Mouse (Mus musculus): ENCODE measurements around the gene Mbtps2. TPM values are rescaled to one million over a fixed set of nuclear protein-coding genes. Genes with fewer than 3 reads are reported as not detected.

Gene Mbtps2
- polyA plus RNA-seq (2014; fragmentation: Nextera tagmentation; extraction: Ambion mirVana) = 27.9 and 30.6 TPM in 2 replicates

- H3K4me3 ChIP-seq (ENCODE audit: low read depth, low read length) = peak within 1 kb of the TSS; percentile 53
- H3K9me3 ChIP-seq (replicated peaks; ENCODE audit: control insufficient read depth, low read length) = no peaks in the 10 kb centered on the region
- H3K27ac ChIP-seq (ENCODE audit: low read depth, low read length) = peak within 1 kb of the TSS; percentile 91
- DNase-seq (ENCODE audit: low spot score) (peak; percentile 71), ATAC-seq (peak; percentile 87)
- H3K4me2 ChIP-seq (ENCODE audit: low read length) = peak within 1 kb of the TSS; percentile 55
- no peaks in the 10 kb centered on the region for H3K4me1 ChIP-seq (ENCODE audit: control insufficient read depth, insufficient read depth, low read length)
- H3K36me3 ChIP-seq (ENCODE audit: control insufficient read depth, insufficient read depth, low read length) = no peaks in the 10 kb centered on the region
- 29% methylated on average over 73 of the region's 74 CpGs for WGBS
- H3K27me3 ChIP-seq (replicated peaks; ENCODE audit: control insufficient read depth, insufficient read depth, low read length) = no peaks in the 10 kb centered on the region
- H3K9ac ChIP-seq (ENCODE audit: low read length) = peak within 1 kb of the TSS; percentile 85
Measured at GRCm38 (mm10) chrX:157598186-157598996, at the start of gene Mbtps2. Gene Mbtps2, minus strand, starts transcription at chrX:157598715.

- ATAC-seq (no peak), DNase-seq (ENCODE audit: low spot score) (no peak)
- Histone ChIP-seq H3K4me3 (ENCODE audit: low read depth, low read length) (no peak overlapping the region), H3K27ac (ENCODE audit: low read depth, low read length) (no peak overlapping the region), H3K4me1 (ENCODE audit: control insufficient read depth, insufficient read depth, low read length) (no peaks in the 10 kb centered on the region), H3K9ac (ENCODE audit: low read length) (no peak overlapping the region), H3K4me2 (ENCODE audit: low read length) (no peak overlapping the region), H3K27me3 (replicated peaks; ENCODE audit: control insufficient read depth, insufficient read depth, low read length) (no peaks in the 10 kb centered on the region), H3K36me3 (ENCODE audit: control insufficient read depth, insufficient read depth, low read length) (no peaks in the 10 kb centered on the region), H3K9me3 (replicated peaks; ENCODE audit: control insufficient read depth, low read length) (no peaks in the 10 kb centered on the region)
- 84% methylated on average over 1 of the region's 1 CpGs for WGBS
Measured at GRCm38 (mm10) chrX:157646399-157646798, 47.9 kb upstream of the Mbtps2 start.

GRCm38 (mm10) chrX:157644700-157645099 is 46.2 kb upstream of the Mbtps2 start:
- DNase-seq (ENCODE audit: low spot score) (no peak), ATAC-seq (0 out of 2 replicates have a peak, but pooled peaks have one; percentile 5)
- Histone ChIP-seq H3K27me3 (replicated peaks; ENCODE audit: control insufficient read depth, insufficient read depth, low read length) (no peaks in the 10 kb centered on the region), H3K9me3 (replicated peaks; ENCODE audit: control insufficient read depth, low read length) (no peaks in the 10 kb centered on the region), H3K4me2 (ENCODE audit: low read length) (no peak overlapping the region), H3K4me3 (ENCODE audit: low read depth, low read length) (no peak overlapping the region), H3K9ac (ENCODE audit: low read length) (no peak overlapping the region), H3K4me1 (ENCODE audit: control insufficient read depth, insufficient read depth, low read length) (no peaks in the 10 kb centered on the region), H3K36me3 (ENCODE audit: control insufficient read depth, insufficient read depth, low read length) (no peaks in the 10 kb centered on the region), H3K27ac (ENCODE audit: low read depth, low read length) (no peak overlapping the region)
- WGBS = 78% methylated on average over 4 of the region's 4 CpGs

- Histone ChIP-seq H3K27me3 (replicated peaks; ENCODE audit: control insufficient read depth, insufficient read depth, low read length) (no peaks in the 10 kb centered on the region), H3K4me1 (ENCODE audit: control insufficient read depth, insufficient read depth, low read length) (no peaks in the 10 kb centered on the region), H3K36me3 (ENCODE audit: control insufficient read depth, insufficient read depth, low read length) (no peaks in the 10 kb centered on the region), H3K9me3 (replicated peaks; ENCODE audit: control insufficient read depth, low read length) (no peaks in the 10 kb centered on the region), H3K4me2 (ENCODE audit: low read length) (no peak overlapping the region), H3K4me3 (ENCODE audit: low read depth, low read length) (no peak overlapping the region), H3K27ac (ENCODE audit: low read depth, low read length) (no peak overlapping the region), H3K9ac (ENCODE audit: low read length) (no peak overlapping the region)
- 31% methylated on average over 3 of the region's 3 CpGs for WGBS
- peak; percentile 51 for DNase-seq (ENCODE audit: low spot score)
- ATAC-seq = 0 out of 2 replicates have a peak, but pooled peaks have one; percentile 62
Measured at GRCm38 (mm10) chrX:157644300-157644699, 45.8 kb upstream of the Mbtps2 start.

GRCm38 (mm10) chrX:157642856-157643255 is 44.3 kb upstream of the Mbtps2 start:
- H3K9me3 ChIP-seq (replicated peaks; ENCODE audit: control insufficient read depth, low read length) = no peaks in the 10 kb centered on the region
- H3K4me1 ChIP-seq (ENCODE audit: control insufficient read depth, insufficient read depth, low read length) = no peaks in the 10 kb centered on the region
- no peak overlapping the region for H3K4me2 ChIP-seq (ENCODE audit: low read length)
- ATAC-seq = peak; percentile 46; the same call in 1 of the 2 replicates
- no peak overlapping the region for H3K9ac ChIP-seq (ENCODE audit: low read length)
- H3K4me3 ChIP-seq (ENCODE audit: low read depth, low read length) = no peak overlapping the region
- no peaks in the 10 kb centered on the region for H3K36me3 ChIP-seq (ENCODE audit: control insufficient read depth, insufficient read depth, low read length)
- no peak overlapping the region for H3K27ac ChIP-seq (ENCODE audit: low read depth, low read length)
- H3K27me3 ChIP-seq (replicated peaks; ENCODE audit: control insufficient read depth, insufficient read depth, low read length) = no peaks in the 10 kb centered on the region
- DNase-seq (ENCODE audit: low spot score) = peak; percentile 28
- 46% methylated on average over 5 of the region's 5 CpGs for WGBS

GRCm38 (mm10) chrX:157637253-157637652 is 38.7 kb upstream of the Mbtps2 start:
- no peak for DNase-seq (ENCODE audit: low spot score)
- ATAC-seq = no peak
- Histone ChIP-seq H3K9ac (ENCODE audit: low read length) (no peak overlapping the region), H3K9me3 (replicated peaks; ENCODE audit: control insufficient read depth, low read length) (no peaks in the 10 kb centered on the region), H3K27ac (ENCODE audit: low read depth, low read length) (no peak overlapping the region), H3K27me3 (replicated peaks; ENCODE audit: control insufficient read depth, insufficient read depth, low read length) (no peaks in the 10 kb centered on the region), H3K4me2 (ENCODE audit: low read length) (no peak overlapping the region), H3K4me1 (ENCODE audit: control insufficient read depth, insufficient read depth, low read length) (no peaks in the 10 kb centered on the region), H3K4me3 (ENCODE audit: low read depth, low read length) (no peak overlapping the region), H3K36me3 (ENCODE audit: control insufficient read depth, insufficient read depth, low read length) (no peaks in the 10 kb centered on the region)
- WGBS = 47% methylated on average over 1 of the region's 1 CpGs

GRCm38 (mm10) chrX:157633676-157634414 is 35.3 kb upstream of the Mbtps2 start:
- Histone ChIP-seq H3K4me1 (ENCODE audit: control insufficient read depth, insufficient read depth, low read length) (no peaks in the 10 kb centered on the region), H3K36me3 (ENCODE audit: control insufficient read depth, insufficient read depth, low read length) (no peaks in the 10 kb centered on the region), H3K27me3 (replicated peaks; ENCODE audit: control insufficient read depth, insufficient read depth, low read length) (no peaks in the 10 kb centered on the region), H3K27ac (ENCODE audit: low read depth, low read length) (no peak overlapping the region), H3K4me3 (ENCODE audit: low read depth, low read length) (no peak overlapping the region), H3K4me2 (ENCODE audit: low read length) (no peak overlapping the region), H3K9me3 (replicated peaks; ENCODE audit: control insufficient read depth, low read length) (no peaks in the 10 kb centered on the region), H3K9ac (ENCODE audit: low read length) (no peak overlapping the region)
- peak; percentile 62 for ATAC-seq
- 27% methylated on average over 3 of the region's 3 CpGs for WGBS
- DNase-seq (ENCODE audit: low spot score) = peak; percentile 30

- Histone ChIP-seq H3K36me3 (ENCODE audit: control insufficient read depth, insufficient read depth, low read length) (no peaks in the 10 kb centered on the region), H3K27ac (ENCODE audit: low read depth, low read length) (no peak overlapping the region), H3K9me3 (replicated peaks; ENCODE audit: control insufficient read depth, low read length) (no peaks in the 10 kb centered on the region), H3K4me1 (ENCODE audit: control insufficient read depth, insufficient read depth, low read length) (no peaks in the 10 kb centered on the region), H3K9ac (ENCODE audit: low read length) (no peak overlapping the region), H3K4me3 (ENCODE audit: low read depth, low read length) (no peak overlapping the region), H3K4me2 (ENCODE audit: low read length) (no peak overlapping the region), H3K27me3 (replicated peaks; ENCODE audit: control insufficient read depth, insufficient read depth, low read length) (no peaks in the 10 kb centered on the region)
- WGBS = 75% methylated on average over 4 of the region's 4 CpGs
- no peak for ATAC-seq
- no peak for DNase-seq (ENCODE audit: low spot score)
Measured at GRCm38 (mm10) chrX:157630341-157630740, 31.8 kb upstream of the Mbtps2 start.

- Histone ChIP-seq H3K9ac (ENCODE audit: low read length) (no peak overlapping the region), H3K27ac (ENCODE audit: low read depth, low read length) (no peak overlapping the region), H3K4me2 (ENCODE audit: low read length) (peak overlapping the region; percentile 25; the same call in 1 of the 2 replicates), H3K9me3 (replicated peaks; ENCODE audit: control insufficient read depth, low read length) (no peaks in the 10 kb centered on the region), H3K4me1 (ENCODE audit: control insufficient read depth, insufficient read depth, low read length) (no peaks in the 10 kb centered on the region), H3K36me3 (ENCODE audit: control insufficient read depth, insufficient read depth, low read length) (no peaks in the 10 kb centered on the region), H3K4me3 (ENCODE audit: low read depth, low read length) (no peak overlapping the region), H3K27me3 (replicated peaks; ENCODE audit: control insufficient read depth, insufficient read depth, low read length) (no peaks in the 10 kb centered on the region)
- DNase-seq (ENCODE audit: low spot score) (no peak), ATAC-seq (no peak)
- WGBS = 40% methylated on average over 32 of the region's 32 CpGs
Measured at GRCm38 (mm10) chrX:157612894-157613293, 14.4 kb upstream of the Mbtps2 start.
